Mouse (Mus musculus): ENCODE measurements around the gene Rptor. TPM values are rescaled to one million over a fixed set of nuclear protein-coding genes. Genes with fewer than 3 reads are reported as not detected.

The Rptor gene
- total and polyA plus RNA-seq, 2 experiments from 2014 or later = 8.0 to 46.7 TPM

GRCm38 (mm10) chr11:119663876-119664275 is 61.2 kb downstream of the Rptor start:
- Histone ChIP-seq H3K4me2 (ENCODE audit: low read depth) (no peak overlapping the region), H3K4me1 (ENCODE audit: insufficient read depth) (no peaks in the 10 kb centered on the region), H3K36me3 (ENCODE audit: insufficient read depth) (no peaks in the 10 kb centered on the region), H3K27me3 (ENCODE audit: insufficient read depth, low read length) (no peaks in the 10 kb centered on the region), H3K9ac (no peak overlapping the region), H3K4me3 (ENCODE audit: low read depth, low read length) (no peak overlapping the region), H3K27ac (ENCODE audit: low read depth, low read length) (no peak overlapping the region), H3K9me3 (ENCODE audit: low read length) (no peaks in the 10 kb centered on the region)
- no peak for TF ChIP-seq CTCF (IDR thresholded peaks at IDR 0.05; ENCODE audit: low read depth)
- 89% methylated on average over 2 of the region's 2 CpGs for WGBS
- ATAC-seq (no peak), DNase-seq (no peak)

DNA sequence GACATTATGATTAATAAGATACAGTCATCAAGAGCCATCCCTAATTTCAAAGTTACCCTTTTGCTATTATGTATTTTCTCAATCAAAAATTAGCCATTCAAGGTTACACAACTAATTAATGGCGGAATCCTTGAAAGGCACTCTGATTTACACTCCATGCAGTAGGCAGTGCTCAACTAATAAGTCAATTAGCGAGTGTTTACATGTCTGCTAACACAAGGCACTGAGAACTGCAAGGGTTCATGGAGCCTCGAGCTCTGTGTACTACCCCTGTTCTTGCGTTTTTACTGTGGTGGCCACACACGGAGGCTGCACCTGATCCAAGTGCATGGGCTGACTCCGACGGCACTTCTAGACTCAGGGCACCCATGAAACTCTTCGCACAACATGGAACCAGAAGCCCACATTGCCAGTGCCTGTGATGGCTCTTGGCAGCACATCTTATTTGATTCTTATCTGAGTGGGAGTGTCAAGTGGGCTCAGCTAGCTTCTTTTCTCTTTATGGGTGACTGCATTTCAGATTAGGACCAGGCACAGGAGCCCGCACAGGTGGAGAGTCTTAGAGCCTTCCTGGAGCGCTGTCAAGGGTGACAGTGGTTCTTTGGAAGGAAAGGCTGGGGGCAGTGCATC is 62.1 kb downstream of the Rptor start:
- no peak for TF ChIP-seq CTCF (IDR thresholded peaks at IDR 0.05; ENCODE audit: low read depth)
- Histone ChIP-seq H3K4me3 (ENCODE audit: low read depth, low read length) (no peak overlapping the region), H3K36me3 (ENCODE audit: insufficient read depth) (no peaks in the 10 kb centered on the region), H3K27me3 (ENCODE audit: insufficient read depth, low read length) (no peaks in the 10 kb centered on the region), H3K4me2 (ENCODE audit: low read depth) (no peak overlapping the region), H3K9me3 (ENCODE audit: low read length) (no peaks in the 10 kb centered on the region), H3K4me1 (ENCODE audit: insufficient read depth) (no peaks in the 10 kb centered on the region), H3K9ac (no peak overlapping the region), H3K27ac (ENCODE audit: low read depth, low read length) (no peak overlapping the region)
- DNase-seq = no peak
- 50% methylated on average over 10 of the region's 10 CpGs for WGBS
- ATAC-seq = no peak

GRCm38 (mm10) chr11:119665308-119665702 is 62.6 kb downstream of the Rptor start:
- ATAC-seq (no peak), DNase-seq (no peak)
- Histone ChIP-seq H3K4me2 (ENCODE audit: low read depth) (no peak overlapping the region), H3K27ac (ENCODE audit: low read depth, low read length) (no peak overlapping the region), H3K9me3 (ENCODE audit: low read length) (no peaks in the 10 kb centered on the region), H3K4me1 (ENCODE audit: insufficient read depth) (no peaks in the 10 kb centered on the region), H3K4me3 (ENCODE audit: low read depth, low read length) (no peak overlapping the region), H3K9ac (no peak overlapping the region), H3K36me3 (ENCODE audit: insufficient read depth) (no peaks in the 10 kb centered on the region), H3K27me3 (ENCODE audit: insufficient read depth, low read length) (no peaks in the 10 kb centered on the region)
- 93% methylated on average over 5 of the region's 5 CpGs for WGBS
- TF ChIP-seq CTCF (IDR thresholded peaks at IDR 0.05; ENCODE audit: low read depth) = no peak

GRCm38 (mm10) chr11:119666567-119667108 is 63.9 kb downstream of the Rptor start:
- H3K36me3 ChIP-seq (ENCODE audit: insufficient read depth) = no peaks in the 10 kb centered on the region
- no peak for TF ChIP-seq CTCF (IDR thresholded peaks at IDR 0.05; ENCODE audit: low read depth)
- no peak overlapping the region for H3K27ac ChIP-seq (ENCODE audit: low read depth, low read length)
- H3K27me3 ChIP-seq (ENCODE audit: insufficient read depth, low read length) = no peaks in the 10 kb centered on the region
- DNase-seq (no peak), ATAC-seq (no peak)
- 38% methylated on average over 2 of the region's 2 CpGs for WGBS
- H3K4me1 ChIP-seq (ENCODE audit: insufficient read depth) = no peaks in the 10 kb centered on the region
- no peak overlapping the region for H3K4me2 ChIP-seq (ENCODE audit: low read depth)
- no peak overlapping the region for H3K9ac ChIP-seq
- no peak overlapping the region for H3K4me3 ChIP-seq (ENCODE audit: low read depth, low read length)
- no peaks in the 10 kb centered on the region for H3K9me3 ChIP-seq (ENCODE audit: low read length)

- no peak overlapping the region for H3K9ac ChIP-seq
- H3K4me2 ChIP-seq (ENCODE audit: low read depth) = no peak overlapping the region
- H3K4me1 ChIP-seq (ENCODE audit: insufficient read depth) = no peaks in the 10 kb centered on the region
- H3K27ac ChIP-seq (ENCODE audit: low read depth, low read length) = no peak overlapping the region
- no peaks in the 10 kb centered on the region for H3K36me3 ChIP-seq (ENCODE audit: insufficient read depth)
- no peak for TF ChIP-seq CTCF (IDR thresholded peaks at IDR 0.05; ENCODE audit: low read depth)
- 82% methylated on average over 11 of the region's 11 CpGs for WGBS
- no peaks in the 10 kb centered on the region for H3K9me3 ChIP-seq (ENCODE audit: low read length)
- H3K27me3 ChIP-seq (ENCODE audit: insufficient read depth, low read length) = no peaks in the 10 kb centered on the region
- ATAC-seq (no peak), DNase-seq (no peak)
- H3K4me3 ChIP-seq (ENCODE audit: low read depth, low read length) = no peak overlapping the region
Measured at GRCm38 (mm10) chr11:119670690-119671666, 68.3 kb downstream of the Rptor start.

- 40% methylated on average over 2 of the region's 2 CpGs for WGBS
- no peak for ATAC-seq
- Histone ChIP-seq H3K36me3 (ENCODE audit: insufficient read depth) (no peaks in the 10 kb centered on the region), H3K4me3 (ENCODE audit: low read depth, low read length) (no peak overlapping the region), H3K9ac (no peak overlapping the region), H3K4me2 (ENCODE audit: low read depth) (no peak overlapping the region), H3K9me3 (ENCODE audit: low read length) (no peaks in the 10 kb centered on the region), H3K4me1 (ENCODE audit: insufficient read depth) (no peaks in the 10 kb centered on the region), H3K27ac (ENCODE audit: low read depth, low read length) (no peak overlapping the region), H3K27me3 (ENCODE audit: insufficient read depth, low read length) (no peaks in the 10 kb centered on the region)
- DNase-seq = no peak
- no peak for TF ChIP-seq CTCF (IDR thresholded peaks at IDR 0.05; ENCODE audit: low read depth)
Measured at GRCm38 (mm10) chr11:119672041-119672440, 69.3 kb downstream of the Rptor start.

- H3K36me3 ChIP-seq (ENCODE audit: insufficient read depth) = no peaks in the 10 kb centered on the region
- DNase-seq (no peak), ATAC-seq (no peak)
- H3K4me3 ChIP-seq (ENCODE audit: low read depth, low read length) = no peak overlapping the region
- no peak overlapping the region for H3K27ac ChIP-seq (ENCODE audit: low read depth, low read length)
- H3K9ac ChIP-seq = no peak overlapping the region
- no peak for TF ChIP-seq CTCF (IDR thresholded peaks at IDR 0.05; ENCODE audit: low read depth)
- WGBS = 82% methylated on average over 4 of the region's 4 CpGs
- no peaks in the 10 kb centered on the region for H3K9me3 ChIP-seq (ENCODE audit: low read length)
- H3K4me1 ChIP-seq (ENCODE audit: insufficient read depth) = no peaks in the 10 kb centered on the region
- no peaks in the 10 kb centered on the region for H3K27me3 ChIP-seq (ENCODE audit: insufficient read depth, low read length)
- H3K4me2 ChIP-seq (ENCODE audit: low read depth) = no peak overlapping the region
Measured at GRCm38 (mm10) chr11:119672775-119673174, 70.1 kb downstream of the Rptor start.
